Mouse (Mus musculus): ENCODE results near the gene Slc4a7.
A peak's percentile ranks its signal among the peaks of the same experiment; 100 is the strongest.

Slc4a7 gene

GRCm38 (mm10) chr14:14701710-14702329, at the start of gene Slc4a7:
Gene Slc4a7 (plus strand): TSS chr14:14702279.
- no peak for DNase-seq (ENCODE audit: low spot score in 2 of 2)

GRCm38 (mm10) chr14:14670597-14670996, 31.5 kb upstream of the Slc4a7 start:
- no peak for DNase-seq (ENCODE audit: low spot score in 2 of 2)

GRCm38 (mm10) chr14:14681611-14682010, 20.5 kb upstream of the Slc4a7 start:
- DNase-seq (ENCODE audit: low spot score in 2 of 2): no peak

GRCm38 (mm10) chr14:14684771-14685170, 17.3 kb upstream of the Slc4a7 start:
- DNase-seq (ENCODE audit: low spot score in 2 of 2): no peak

GRCm38 (mm10) chr14:14686101-14686551, 16.0 kb upstream of the Slc4a7 start:
- DNase-seq (ENCODE audit: low spot score in 2 of 2): no peak

GRCm38 (mm10) chr14:14687258-14687890, 14.7 kb upstream of the Slc4a7 start:
- no peak for DNase-seq (ENCODE audit: low spot score in 2 of 2)

- peak; percentile 88 to 93 for DNase-seq (ENCODE audit: low spot score in 2 of 2)
Measured at GRCm38 (mm10) chr14:14702399-14703345, 593 bp downstream of the Slc4a7 start.

GRCm38 (mm10) chr14:14703346-14703871, 1.3 kb downstream of the Slc4a7 start:
- DNase-seq (ENCODE audit: low spot score in 2 of 2): peak in 1 of 2 experiments; percentile 27

- DNase-seq (ENCODE audit: low spot score in 2 of 2): no peak
Measured at GRCm38 (mm10) chr14:14704651-14705050, 2.6 kb downstream of the Slc4a7 start.

GRCm38 (mm10) chr14:14705126-14705525, 3.0 kb downstream of the Slc4a7 start:
- no peak for DNase-seq (ENCODE audit: low spot score in 2 of 2)

GRCm38 (mm10) chr14:14706381-14706780, 4.3 kb downstream of the Slc4a7 start:
- DNase-seq (ENCODE audit: low spot score in 2 of 2): no peak

- no peak for DNase-seq (ENCODE audit: low spot score in 2 of 2)
Measured at GRCm38 (mm10) chr14:14707061-14707460, 5.0 kb downstream of the Slc4a7 start.

- no peak for DNase-seq (ENCODE audit: low spot score in 2 of 2)
Measured at GRCm38 (mm10) chr14:14709021-14709420, 6.9 kb downstream of the Slc4a7 start.

GRCm38 (mm10) chr14:14714130-14714529, 12.1 kb downstream of the Slc4a7 start:
- peak; percentile 20 to 27 for DNase-seq (ENCODE audit: low spot score in 2 of 2)

- no peak for DNase-seq (ENCODE audit: low spot score in 2 of 2)
Measured at GRCm38 (mm10) chr14:14715794-14716193, 13.7 kb downstream of the Slc4a7 start.

- peak; percentile 16 to 25 for DNase-seq (ENCODE audit: low spot score in 2 of 2)
Measured at GRCm38 (mm10) chr14:14716843-14717242, 14.8 kb downstream of the Slc4a7 start.

- no peak for DNase-seq (ENCODE audit: low spot score in 2 of 2)
Measured at GRCm38 (mm10) chr14:14718556-14718955, 16.5 kb downstream of the Slc4a7 start.

- no peak for DNase-seq (ENCODE audit: low spot score in 2 of 2)
Measured at GRCm38 (mm10) chr14:14781169-14781568, 79.1 kb downstream of the Slc4a7 start.

GRCm38 (mm10) chr14:14784223-14784622, 82.1 kb downstream of the Slc4a7 start:
- DNase-seq (ENCODE audit: low spot score in 2 of 2): no peak

GRCm38 (mm10) chr14:14786979-14787378, 84.9 kb downstream of the Slc4a7 start:
- DNase-seq (ENCODE audit: low spot score in 2 of 2): no peak

GRCm38 (mm10) chr14:14789840-14790470, 87.9 kb downstream of the Slc4a7 start:
- DNase-seq (ENCODE audit: low spot score in 2 of 2): no peak

GRCm38 (mm10) chr14:14799861-14800260, 97.8 kb downstream of the Slc4a7 start:
- no peak for DNase-seq (ENCODE audit: low spot score in 2 of 2)
